Mouse (Mus musculus): ENCODE results near the gene Arel1. TPM values are rescaled to one million over a fixed set of nuclear protein-coding genes. Genes with fewer than 3 reads are reported as not detected.

Arel1 gene
- total RNA-seq, 2 experiments from 2014 or later: 23.0 to 24.9 TPM

DNA sequence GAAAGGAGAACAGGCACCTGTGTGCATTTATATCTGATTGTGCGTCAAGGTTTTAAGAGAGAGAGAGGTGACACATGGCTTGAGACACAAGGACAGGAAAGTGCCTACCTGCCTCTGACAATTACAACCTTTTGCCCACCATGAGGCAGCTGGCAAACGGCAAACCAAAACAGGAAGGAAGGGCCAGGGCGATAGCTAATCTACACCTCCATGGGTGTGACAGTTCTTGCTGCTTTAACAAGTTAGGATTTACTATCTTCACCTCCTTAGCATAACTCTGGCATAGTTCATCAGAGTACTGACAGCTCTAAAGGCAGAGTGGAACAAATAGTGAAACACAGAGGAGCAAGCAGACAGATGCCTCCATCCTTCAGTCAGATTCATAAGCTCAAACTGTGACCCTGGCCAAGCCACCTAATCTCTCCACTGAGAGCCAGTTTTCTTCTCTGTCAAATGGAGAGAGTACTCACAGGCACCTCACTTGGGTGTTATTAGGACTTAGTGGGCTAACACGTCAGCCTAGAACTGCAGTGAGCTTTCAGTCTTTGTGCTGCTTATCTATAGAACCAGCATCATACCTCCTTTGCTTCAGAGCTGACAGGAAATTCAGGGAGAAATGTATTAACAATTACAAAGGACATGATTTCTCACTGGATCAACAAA, 26.4 kb downstream of the Arel1 start:
- no peak for DNase-seq
- Histone ChIP-seq H3K4me3 (no peak overlapping the region), H3K27ac (no peak overlapping the region)
- TF ChIP-seq CTCF (IDR thresholded peaks at IDR 0.05): no peak
- intact Hi-C loops (cut with DNase I): no loop called here

DNA sequence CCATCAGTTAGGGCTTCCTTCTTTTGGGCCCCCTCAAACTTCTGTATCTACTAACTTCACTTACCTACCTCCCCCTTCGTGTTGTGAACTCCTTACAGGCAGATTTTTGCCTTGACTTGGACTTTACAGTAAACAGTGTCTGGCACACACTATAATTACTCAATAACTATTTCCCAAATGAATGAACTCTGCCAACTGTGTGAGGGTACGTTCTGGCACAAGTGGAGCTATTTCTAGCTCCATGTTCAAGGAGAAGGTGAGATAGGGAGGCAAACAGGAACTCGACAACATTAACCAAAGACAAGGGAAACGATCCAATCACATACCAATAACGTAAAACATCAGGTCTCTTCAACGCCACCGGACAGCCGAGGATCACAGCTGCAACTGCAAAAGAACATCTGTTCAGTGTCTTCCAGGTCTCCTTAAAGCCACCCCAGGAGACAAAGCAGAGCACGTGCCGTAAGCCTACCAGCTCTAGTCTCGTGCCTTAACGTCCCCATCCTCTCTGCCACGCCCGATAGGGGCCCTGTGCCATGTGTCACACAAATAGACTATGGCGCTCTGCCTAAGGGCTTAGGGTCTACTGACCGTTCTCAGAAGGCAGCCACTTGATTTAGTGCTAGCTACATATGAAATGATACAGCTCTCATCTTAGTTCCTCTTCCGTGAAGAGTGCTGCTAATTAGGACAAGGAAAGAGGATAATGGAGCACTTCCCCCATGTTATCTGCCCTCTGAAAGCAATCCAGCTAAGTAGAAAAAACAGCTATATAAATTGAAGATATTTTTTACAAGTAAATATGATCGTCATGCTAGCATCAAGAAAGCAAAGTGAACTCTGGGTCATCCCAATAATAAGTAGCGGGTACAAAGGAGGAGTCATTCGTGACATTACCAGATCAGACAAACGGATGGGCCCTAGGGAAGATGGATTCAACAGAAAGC, 27.4 kb downstream of the Arel1 start:
- TF ChIP-seq CTCF (IDR thresholded peaks at IDR 0.05): no peak
- no peak for DNase-seq
- intact Hi-C loops (cut with DNase I): no loop called here
- Histone ChIP-seq H3K4me3 (no peak overlapping the region), H3K27ac (no peak overlapping the region)

DNA sequence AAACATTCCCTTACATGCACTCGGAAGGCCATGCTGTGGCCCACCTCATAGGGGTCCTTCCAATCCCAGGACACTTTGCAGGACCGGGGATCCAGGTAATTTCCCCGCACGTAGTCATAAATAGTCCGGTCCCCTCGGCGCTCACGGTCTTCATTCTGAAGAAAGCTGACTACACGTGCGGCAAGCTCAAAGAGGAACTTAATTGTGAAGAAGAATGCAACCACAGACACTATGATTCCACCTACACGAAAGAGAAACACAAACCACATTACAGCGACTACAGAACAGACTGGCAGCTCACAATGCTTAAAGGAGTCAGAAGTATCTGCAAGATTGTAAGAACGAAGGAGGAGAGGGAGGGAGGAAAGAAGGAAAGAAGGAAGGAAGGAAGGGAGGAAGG, 29.0 kb downstream of the Arel1 start:
- intact Hi-C loops (cut with DNase I): no loop called here
- DNase-seq: no peak
- Histone ChIP-seq H3K27ac (no peak overlapping the region), H3K4me3 (no peak overlapping the region)
- no peak for TF ChIP-seq CTCF (IDR thresholded peaks at IDR 0.05)

DNA sequence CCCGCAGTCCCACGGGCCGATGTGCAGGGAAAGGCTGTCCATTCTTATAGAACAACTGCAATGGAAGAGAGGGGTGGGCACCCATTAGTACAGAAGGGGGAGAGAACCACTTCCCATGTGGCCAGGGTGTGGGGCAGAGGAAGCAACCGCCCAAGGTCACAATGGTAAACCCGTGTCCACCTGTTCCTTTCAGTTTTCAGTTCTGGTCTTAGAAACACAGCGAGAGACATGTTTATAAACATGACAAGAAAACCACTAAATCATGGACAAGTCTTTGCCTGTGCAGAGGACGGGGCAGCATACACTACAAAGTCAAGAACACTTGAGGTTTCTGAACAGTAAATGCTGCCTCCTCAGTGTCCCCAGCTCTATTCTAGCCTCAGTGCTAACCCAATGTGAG, 30.4 kb downstream of the Arel1 start:
- H3K4me3 ChIP-seq: no peak overlapping the region
- intact Hi-C loops (cut with DNase I): no loop called here
- no peak for TF ChIP-seq CTCF (IDR thresholded peaks at IDR 0.05)
- no peak for DNase-seq
- no peak overlapping the region for H3K27ac ChIP-seq

DNA sequence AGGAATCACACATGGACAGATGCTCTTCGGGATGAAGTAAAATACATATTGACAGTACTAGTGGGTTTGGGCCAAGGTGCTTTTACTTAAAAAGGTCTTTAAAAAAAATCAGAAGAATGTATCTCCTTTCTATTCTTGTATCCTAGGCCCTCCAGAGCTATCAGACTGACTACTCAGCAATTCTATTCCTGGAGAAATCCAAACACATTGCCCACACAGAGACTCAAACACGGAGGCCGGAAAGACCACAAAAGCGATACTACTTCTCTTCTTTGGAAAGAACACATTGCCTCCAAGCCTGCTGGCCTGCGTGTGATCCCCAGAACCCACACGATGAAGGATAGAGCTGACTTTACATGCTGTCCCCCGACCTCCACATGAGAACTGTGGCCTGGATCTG, 31.6 kb downstream of the Arel1 start:
- DNase-seq: no peak
- H3K27ac ChIP-seq: no peak overlapping the region

DNA sequence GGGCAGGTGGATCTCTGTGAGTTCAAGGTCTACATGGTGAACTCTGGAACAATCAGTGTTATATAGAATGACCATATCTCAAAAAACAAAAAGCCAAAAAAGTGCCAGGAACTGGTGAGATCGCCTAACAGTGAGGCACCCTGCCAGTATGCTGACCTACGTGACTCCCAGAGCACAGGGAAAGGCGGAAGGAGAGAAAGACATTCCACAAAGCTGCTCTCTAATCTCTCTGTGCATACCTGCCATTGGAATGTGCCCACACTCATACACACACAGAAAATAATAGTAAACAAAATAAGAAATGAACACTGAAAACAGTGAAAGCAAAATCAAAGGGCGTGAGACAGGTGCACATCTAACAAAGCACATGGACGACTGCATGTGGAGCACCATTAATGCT, 35.4 kb downstream of the Arel1 start:
- DNase-seq: no peak
- Histone ChIP-seq H3K27ac (no peak overlapping the region), H3K4me3 (no peak overlapping the region)
- no peak for TF ChIP-seq CTCF (IDR thresholded peaks at IDR 0.05)
- intact Hi-C loops (cut with DNase I): no loop called here

More for the DNA sequence above, 31.6 kb downstream of the Arel1 start:
- TF ChIP-seq CTCF (IDR thresholded peaks at IDR 0.05): no peak
- H3K4me3 ChIP-seq: no peak overlapping the region
- intact Hi-C loops (cut with DNase I): no loop called here

GRCm38 (mm10) chr12:84932210-84932609, 38.5 kb downstream of the Arel1 start:
- intact Hi-C loops (cut with DNase I): no loop called here
- no peak for DNase-seq
- Histone ChIP-seq H3K27ac (no peak overlapping the region), H3K4me3 (no peak overlapping the region)
- TF ChIP-seq CTCF (IDR thresholded peaks at IDR 0.05): no peak

GRCm38 (mm10) chr12:84926542-84926941, 44.2 kb downstream of the Arel1 start:
- no peak for DNase-seq
- intact Hi-C loops (cut with DNase I): no loop called here
- no peak overlapping the region for H3K27ac ChIP-seq
- H3K4me3 ChIP-seq: no peak overlapping the region
- TF ChIP-seq CTCF (IDR thresholded peaks at IDR 0.05): no peak

GRCm38 (mm10) chr12:84924324-84924723, 46.4 kb downstream of the Arel1 start:
- Histone ChIP-seq H3K27ac (no peak overlapping the region), H3K4me3 (no peak overlapping the region)
- no peak for TF ChIP-seq CTCF (IDR thresholded peaks at IDR 0.05)
- DNase-seq: no peak
- intact Hi-C loops (cut with DNase I): no loop called here

DNA sequence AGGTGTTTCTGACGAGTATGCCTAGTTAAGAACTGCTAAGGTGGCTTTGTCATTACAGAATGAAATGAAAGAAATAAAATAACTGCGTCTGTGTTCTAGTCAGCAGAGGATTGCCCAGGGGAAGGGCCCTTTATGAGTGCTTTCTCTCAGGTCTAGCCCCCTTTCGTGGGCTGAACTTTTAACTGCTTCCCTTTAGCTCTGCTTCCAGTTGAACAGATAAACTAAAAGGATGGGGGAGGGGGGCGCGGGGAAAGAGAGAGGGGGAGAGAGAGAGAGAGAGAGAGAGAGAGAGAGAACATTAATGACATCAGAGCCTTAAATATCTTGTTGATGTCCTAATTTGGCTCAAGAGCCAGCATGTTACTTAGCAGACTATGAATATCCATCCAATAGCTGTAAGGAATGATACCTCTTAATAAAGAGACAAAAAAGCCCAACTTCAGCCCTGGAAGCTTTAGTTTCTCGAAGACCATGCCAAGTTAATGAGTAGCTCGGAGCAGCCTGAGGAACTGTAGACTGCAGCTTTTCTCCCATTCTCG, 48.8 kb downstream of the Arel1 start:
- DNase-seq: no peak
- H3K27ac ChIP-seq: no peak overlapping the region
- intact Hi-C loops (cut with DNase I): no loop called here
- no peak for TF ChIP-seq CTCF (IDR thresholded peaks at IDR 0.05)
- H3K4me3 ChIP-seq: no peak overlapping the region

- intact Hi-C loops (cut with DNase I): no loop called here
- no peak overlapping the region for H3K4me3 ChIP-seq
- TF ChIP-seq CTCF (IDR thresholded peaks at IDR 0.05): no peak
- H3K27ac ChIP-seq: no peak overlapping the region
- DNase-seq: no peak
These were observed 51.9 kb downstream of the Arel1 start for GRCm38 (mm10) chr12:84918809-84919208.

GRCm38 (mm10) chr12:84917799-84918198, 52.9 kb downstream of the Arel1 start:
- H3K27ac ChIP-seq: no peak overlapping the region
- TF ChIP-seq CTCF (IDR thresholded peaks at IDR 0.05): no peak
- intact Hi-C loops (cut with DNase I): no loop called here
- no peak for DNase-seq
- H3K4me3 ChIP-seq: no peak overlapping the region

- intact Hi-C loops (cut with DNase I): no loop called here
- no peak overlapping the region for H3K27ac ChIP-seq
- no peak for TF ChIP-seq CTCF (IDR thresholded peaks at IDR 0.05)
- DNase-seq: no peak
- H3K4me3 ChIP-seq: no peak overlapping the region
These were observed 55.7 kb downstream of the Arel1 start for GRCm38 (mm10) chr12:84914959-84915358.

Measured in gastrocnemius, adult 2 months (tissue).